Mouse (Mus musculus) MEL-GATA-1-ER (cell line): Measurements from ENCODE around the gene Dennd1b.

Source experiments
- DNase-seq: peaks from one replicate; pipeline ENCODE4 v3.0.0-alpha.2; 2012; ENCODE audit warnings: low read depth; ENCODE audit errors: extremely low read depth

The Dennd1b gene

GRCm38 (mm10) chr1:138962266-138963101 is 751 bp upstream of the Dennd1b start:
- DNase-seq, result peak; percentile 44

GRCm38 (mm10) chr1:138963868-138964458 is 728 bp downstream of the Dennd1b start:
- no peak for DNase-seq

- no peak for DNase-seq
Observed at GRCm38 (mm10) chr1:138965069-138965468, 1.8 kb downstream of the Dennd1b start.

GRCm38 (mm10) chr1:138965511-138965910 is 2.3 kb downstream of the Dennd1b start:
- DNase-seq, result no peak

GRCm38 (mm10) chr1:138967450-138967849 is 4.2 kb downstream of the Dennd1b start:
- DNase-seq, result peak; percentile 40

- DNase-seq, result no peak
Observed at GRCm38 (mm10) chr1:138970053-138970452, 6.8 kb downstream of the Dennd1b start.

- DNase-seq, result no peak
Observed at GRCm38 (mm10) chr1:138973541-138974224, 10.4 kb downstream of the Dennd1b start.

- DNase-seq, result no peak
Observed at GRCm38 (mm10) chr1:138974836-138975235, 11.6 kb downstream of the Dennd1b start.

GRCm38 (mm10) chr1:138975945-138976344 is 12.7 kb downstream of the Dennd1b start:
- DNase-seq, result no peak

GRCm38 (mm10) chr1:138982203-138982602 is 19.0 kb downstream of the Dennd1b start:
- DNase-seq, result no peak

- no peak for DNase-seq
Observed at GRCm38 (mm10) chr1:138982611-138983010, 19.4 kb downstream of the Dennd1b start.

GRCm38 (mm10) chr1:138983064-138983463 is 19.8 kb downstream of the Dennd1b start:
- DNase-seq, result no peak

- no peak for DNase-seq
Observed at GRCm38 (mm10) chr1:138983465-138983864, 20.2 kb downstream of the Dennd1b start.

- no peak for DNase-seq
Observed at GRCm38 (mm10) chr1:138984161-138984560, 20.9 kb downstream of the Dennd1b start.

- no peak for DNase-seq
Observed at GRCm38 (mm10) chr1:138992384-138993138, 29.3 kb downstream of the Dennd1b start.

- no peak for DNase-seq
Observed at GRCm38 (mm10) chr1:138995621-138996380, 32.6 kb downstream of the Dennd1b start.

- DNase-seq, result no peak
Observed at GRCm38 (mm10) chr1:138996663-138997062, 33.4 kb downstream of the Dennd1b start.

GRCm38 (mm10) chr1:139000675-139001379 is 37.6 kb downstream of the Dennd1b start:
- no peak for DNase-seq

GRCm38 (mm10) chr1:139003503-139003902 is 40.3 kb downstream of the Dennd1b start:
- peak; percentile 29 for DNase-seq

- DNase-seq, result no peak
Observed at GRCm38 (mm10) chr1:139006000-139006399, 42.8 kb downstream of the Dennd1b start.
